Mouse (Mus musculus): ENCODE measurements around the gene Slc12a3. TPM values are rescaled to one million over a fixed set of nuclear protein-coding genes. Genes with fewer than 3 reads are reported as not detected.
"Not testable (repeated sequence)": the region's sequence is repeated elsewhere in the genome, so short reads cannot be mapped to it uniquely, and the experiment has no call there.

Slc12a3 gene
- polyA plus RNA-seq, 1 experiment from 2014 or later: 0.14 TPM

DNA sequence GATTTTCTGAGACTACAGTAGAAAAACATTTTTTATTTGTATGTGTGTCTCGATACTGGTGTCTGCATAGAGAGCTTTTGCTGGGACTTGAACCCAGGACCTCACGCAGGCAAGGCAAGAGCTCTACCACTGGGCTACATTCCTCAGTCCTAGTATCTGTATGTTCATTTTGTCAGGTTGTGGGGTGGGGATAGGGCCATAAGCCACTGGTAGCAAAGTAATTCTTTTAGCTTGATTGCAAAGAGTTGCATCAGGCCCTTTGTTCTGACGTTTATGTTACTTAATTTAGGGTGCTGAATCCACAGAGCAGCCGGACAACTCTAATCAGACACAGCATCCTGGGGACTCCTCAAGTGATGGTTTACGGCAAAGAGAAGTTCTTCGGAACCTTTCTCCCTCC is 61.4 kb downstream of the Slc12a3 start:
- no peak overlapping the region for H3K4me3 ChIP-seq
- H3K27ac ChIP-seq: no peak overlapping the region
- no peaks in the 10 kb centered on the region for H3K27me3 ChIP-seq
- no peak overlapping the region for H3K4me2 ChIP-seq
- H3K9me3 ChIP-seq: no peaks in the 10 kb centered on the region
- WGBS: 92% methylated on average over 6 of the region's 6 CpGs
- peaks cover 7% of the 10 kb centered on the region for H3K4me1 ChIP-seq
- H3K9ac ChIP-seq: no peak overlapping the region
- peaks cover 57% of the 10 kb centered on the region for H3K36me3 ChIP-seq
- ATAC-seq (ENCODE audit: insufficient number of reproducible peaks, insufficient read depth, low FRiP score, low TSS enrichment, low read depth): no peak

- H3K4me3 ChIP-seq: no peak overlapping the region
- no peak overlapping the region for H3K4me2 ChIP-seq
- 0 out of 2 replicates have a peak, but pooled peaks cover 3% of the 10 kb centered on the region for H3K4me1 ChIP-seq
- ATAC-seq (ENCODE audit: insufficient number of reproducible peaks, insufficient read depth, low FRiP score, low TSS enrichment, low read depth): no peak
- no peak overlapping the region for H3K9ac ChIP-seq
- no peak overlapping the region for H3K27ac ChIP-seq
- H3K9me3 ChIP-seq: no peaks in the 10 kb centered on the region
- WGBS: 93% methylated on average over 8 of the region's 8 CpGs
- H3K36me3 ChIP-seq: peaks cover 61% of the 10 kb centered on the region
- no peaks in the 10 kb centered on the region for H3K27me3 ChIP-seq
Measured at GRCm38 (mm10) chr8:94390910-94391309, 61.9 kb downstream of the Slc12a3 start.

DNA sequence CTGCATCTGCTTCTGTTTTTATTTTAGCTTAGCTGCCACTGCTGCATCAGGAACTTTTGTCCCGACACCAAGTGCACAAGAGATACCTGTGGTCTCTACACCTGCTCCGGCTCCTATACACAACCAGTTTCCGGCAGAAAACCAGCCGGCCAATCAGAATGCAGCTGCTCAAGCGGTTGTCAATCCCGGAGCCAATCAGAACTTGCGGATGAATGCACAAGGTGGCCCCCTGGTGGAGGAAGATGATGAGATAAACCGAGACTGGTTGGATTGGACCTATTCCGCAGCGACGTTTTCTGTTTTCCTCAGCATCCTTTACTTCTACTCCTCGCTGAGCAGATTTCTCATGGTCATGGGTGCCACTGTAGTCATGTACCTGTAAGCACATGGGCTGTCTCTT is 63.1 kb downstream of the Slc12a3 start:
- Histone ChIP-seq H3K9me3 (no peaks in the 10 kb centered on the region), H3K27ac (no peak overlapping the region), H3K9ac (no peak overlapping the region), H3K4me2 (no peak overlapping the region), H3K36me3 (peaks cover 65% of the 10 kb centered on the region), H3K4me3 (no peak overlapping the region), H3K27me3 (no peaks in the 10 kb centered on the region), H3K4me1 (0 out of 2 replicates have a peak, but pooled peaks cover 3% of the 10 kb centered on the region)
- no peak for ATAC-seq (ENCODE audit: insufficient number of reproducible peaks, insufficient read depth, low FRiP score, low TSS enrichment, low read depth)
- 77% methylated on average over 12 of the region's 12 CpGs for WGBS

GRCm38 (mm10) chr8:94392648-94393047 is 63.6 kb downstream of the Slc12a3 start:
- H3K9me3 ChIP-seq: no peaks in the 10 kb centered on the region
- no peak overlapping the region for H3K27ac ChIP-seq
- H3K27me3 ChIP-seq: no peaks in the 10 kb centered on the region
- H3K36me3 ChIP-seq: peaks cover 65% of the 10 kb centered on the region
- 84% methylated on average over 6 of the region's 6 CpGs for WGBS
- H3K9ac ChIP-seq: no peak overlapping the region
- no peak for ATAC-seq (ENCODE audit: insufficient number of reproducible peaks, insufficient read depth, low FRiP score, low TSS enrichment, low read depth)
- H3K4me1 ChIP-seq: 0 out of 2 replicates have a peak, but pooled peaks cover 3% of the 10 kb centered on the region
- H3K4me2 ChIP-seq: no peak overlapping the region
- H3K4me3 ChIP-seq: no peak overlapping the region

- H3K4me1 ChIP-seq: no peaks in the 10 kb centered on the region
- no peaks in the 10 kb centered on the region for H3K27me3 ChIP-seq
- H3K4me3 ChIP-seq: no peak overlapping the region
- no peak overlapping the region for H3K9ac ChIP-seq
- H3K9me3 ChIP-seq: no peaks in the 10 kb centered on the region
- peaks cover 49% of the 10 kb centered on the region for H3K36me3 ChIP-seq
- no peak overlapping the region for H3K27ac ChIP-seq
- WGBS: 85% methylated on average over 6 of the region's 6 CpGs
- no peak for ATAC-seq (ENCODE audit: insufficient number of reproducible peaks, insufficient read depth, low FRiP score, low TSS enrichment, low read depth)
- H3K4me2 ChIP-seq: no peak overlapping the region
Measured at GRCm38 (mm10) chr8:94395851-94396540, 67.0 kb downstream of the Slc12a3 start.

DNA sequence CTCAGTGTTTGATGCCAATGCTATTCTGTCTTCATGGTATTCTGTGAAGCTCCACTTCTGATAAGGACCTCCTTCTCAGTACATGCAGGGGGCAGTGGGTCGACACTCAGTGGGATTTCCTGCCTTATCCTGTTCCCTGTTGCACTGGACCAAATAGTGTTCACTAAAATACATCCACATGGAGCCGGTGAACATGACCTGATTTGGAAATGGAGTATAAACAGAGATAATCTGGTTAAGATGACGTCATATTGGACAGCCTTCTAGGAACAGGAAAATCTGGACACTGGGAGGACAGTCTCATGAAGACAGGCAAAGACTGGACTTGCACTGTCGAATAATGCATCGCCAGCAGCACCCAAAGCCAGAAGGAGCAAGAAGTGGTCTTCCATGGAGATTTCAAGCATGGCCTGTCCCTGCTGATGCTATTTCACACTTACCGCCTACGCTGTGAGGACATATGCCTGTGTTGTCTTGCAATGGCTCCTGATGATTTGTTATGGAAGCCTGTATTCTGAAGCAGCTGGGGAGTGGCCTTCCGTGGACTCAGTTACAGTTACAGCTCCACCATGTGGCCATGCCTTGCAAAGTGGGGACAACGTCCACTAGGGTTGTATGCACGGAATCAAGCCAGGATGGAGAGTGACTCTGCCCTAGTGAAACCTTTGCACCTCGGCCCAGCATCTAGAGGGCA is 68.1 kb downstream of the Slc12a3 start:
- no peak overlapping the region for H3K4me2 ChIP-seq
- H3K4me1 ChIP-seq: no peaks in the 10 kb centered on the region
- H3K9ac ChIP-seq: no peak overlapping the region
- no peaks in the 10 kb centered on the region for H3K9me3 ChIP-seq
- WGBS: 64% methylated on average over 11 of the region's 11 CpGs
- no peaks in the 10 kb centered on the region for H3K27me3 ChIP-seq
- peaks cover 38% of the 10 kb centered on the region for H3K36me3 ChIP-seq
- H3K4me3 ChIP-seq: no peak overlapping the region
- ATAC-seq (ENCODE audit: insufficient number of reproducible peaks, insufficient read depth, low FRiP score, low TSS enrichment, low read depth): no peak
- H3K27ac ChIP-seq: no peak overlapping the region

DNA sequence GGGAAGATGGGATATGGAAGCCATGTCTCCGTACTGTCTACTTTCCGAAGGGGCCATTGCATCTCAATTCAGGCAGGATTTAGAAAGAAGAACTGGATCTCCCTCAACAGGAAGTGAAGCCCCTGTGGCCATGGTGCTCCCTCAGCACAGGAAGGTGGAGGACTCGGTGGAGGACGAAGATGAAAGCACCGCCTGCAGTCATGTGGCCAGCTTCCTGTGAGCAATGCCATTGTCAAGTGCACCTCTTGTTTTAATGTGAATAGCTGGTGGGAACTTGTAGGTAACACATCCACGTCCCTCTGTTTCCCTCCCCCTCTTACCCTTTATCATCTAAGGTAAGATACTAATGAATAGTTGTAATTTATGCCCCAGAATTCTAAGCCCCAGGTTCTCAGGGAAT is 69.6 kb downstream of the Slc12a3 start:
- H3K4me2 ChIP-seq: no peak overlapping the region
- H3K36me3 ChIP-seq: peaks cover 28% of the 10 kb centered on the region
- H3K4me1 ChIP-seq: no peaks in the 10 kb centered on the region
- no peaks in the 10 kb centered on the region for H3K27me3 ChIP-seq
- no peak for ATAC-seq (ENCODE audit: insufficient number of reproducible peaks, insufficient read depth, low FRiP score, low TSS enrichment, low read depth)
- no peak overlapping the region for H3K27ac ChIP-seq
- no peak overlapping the region for H3K4me3 ChIP-seq
- no peak overlapping the region for H3K9ac ChIP-seq
- H3K9me3 ChIP-seq: no peaks in the 10 kb centered on the region
- WGBS: 80% methylated on average over 6 of the region's 6 CpGs

- no peak overlapping the region for H3K9ac ChIP-seq
- H3K36me3 ChIP-seq: peaks cover 20% of the 10 kb centered on the region
- 76% methylated on average over 3 of the region's 3 CpGs for whole genome bisulfite sequencing
- H3K4me2 ChIP-seq: no peak overlapping the region
- no peaks in the 10 kb centered on the region for H3K9me3 ChIP-seq
- H3K4me1 ChIP-seq: no peaks in the 10 kb centered on the region
- H3K27me3 ChIP-seq: no peaks in the 10 kb centered on the region
- H3K27ac ChIP-seq: no peak overlapping the region
- ATAC-seq (ENCODE audit: insufficient number of reproducible peaks, insufficient read depth, low FRiP score, low TSS enrichment, low read depth): no peak
- no peak overlapping the region for H3K4me3 ChIP-seq
Measured at GRCm38 (mm10) chr8:94399361-94399953, 70.5 kb downstream of the Slc12a3 start.

DNA sequence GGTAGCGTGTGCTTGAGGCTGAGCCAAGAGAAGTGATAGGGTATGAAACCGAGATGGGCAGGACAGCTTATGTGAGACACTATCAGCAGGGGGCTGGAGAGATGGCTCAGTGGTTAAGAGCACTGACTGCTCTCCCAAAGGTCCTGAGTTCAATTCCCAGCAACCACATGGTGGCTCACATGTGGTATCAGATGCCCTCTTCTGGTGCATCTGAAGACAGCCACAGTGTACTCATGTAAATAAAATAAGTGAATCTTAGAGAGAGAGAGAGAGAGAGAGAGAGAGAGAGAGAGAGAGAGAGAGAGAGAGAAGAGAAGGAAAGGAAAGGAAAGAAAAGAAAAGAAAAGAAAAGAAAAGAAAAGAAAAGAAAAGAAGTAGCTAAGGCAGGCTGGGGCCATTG is 71.0 kb downstream of the Slc12a3 start:
- not testable (repeated sequence) for H3K9ac ChIP-seq; H3K9me3 ChIP-seq; H3K4me2 ChIP-seq; H3K4me3 ChIP-seq; ATAC-seq (ENCODE audit: insufficient number of reproducible peaks, insufficient read depth, low FRiP score, low TSS enrichment, low read depth); H3K27ac ChIP-seq; H3K27me3 ChIP-seq; H3K4me1 ChIP-seq
- peaks cover 15% of the 10 kb centered on the region for H3K36me3 ChIP-seq
- 92% methylated on average over 2 of the region's 2 CpGs for WGBS

DNA sequence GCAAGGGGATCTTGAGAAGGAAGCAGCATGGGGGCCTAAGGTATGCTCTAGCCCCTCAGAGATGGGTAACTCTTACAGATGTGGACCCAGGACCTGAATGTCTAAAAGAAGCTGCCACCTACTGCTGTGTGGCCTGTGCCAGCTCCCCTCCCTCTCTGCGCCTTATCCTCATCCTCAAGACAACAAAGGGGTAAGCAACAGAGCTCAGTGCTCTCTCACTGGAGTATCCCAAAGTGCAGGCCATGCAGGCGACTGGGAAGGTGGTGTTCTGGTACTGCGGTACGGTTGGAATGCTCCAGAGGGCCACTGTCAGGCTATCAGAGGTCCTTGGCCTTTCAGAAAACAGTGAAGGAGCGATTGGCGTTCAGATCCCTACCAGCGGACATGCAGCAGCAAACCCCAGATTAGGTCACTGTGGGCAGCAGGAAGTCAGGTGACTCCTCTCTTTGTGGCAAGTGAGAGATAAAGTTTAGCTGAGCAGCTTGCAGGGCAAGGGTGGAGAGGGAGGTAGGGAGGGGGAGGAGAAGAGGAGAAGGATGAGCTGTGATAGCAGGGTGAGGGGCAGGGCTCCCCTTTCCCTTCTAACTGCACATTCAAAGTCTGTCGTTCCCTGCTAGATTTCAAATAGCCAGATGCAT is 79.6 kb downstream of the Slc12a3 start:
- WGBS: 66% methylated on average over 8 of the region's 8 CpGs
- H3K4me2 ChIP-seq: no peak overlapping the region
- no peak overlapping the region for H3K9ac ChIP-seq
- H3K27ac ChIP-seq: no peak overlapping the region
- no peaks in the 10 kb centered on the region for H3K36me3 ChIP-seq
- no peak for ATAC-seq (ENCODE audit: insufficient number of reproducible peaks, insufficient read depth, low FRiP score, low TSS enrichment, low read depth)
- H3K4me3 ChIP-seq: no peak overlapping the region
- no peaks in the 10 kb centered on the region for H3K27me3 ChIP-seq
- no peaks in the 10 kb centered on the region for H3K4me1 ChIP-seq
- H3K9me3 ChIP-seq: no peaks in the 10 kb centered on the region

GRCm38 (mm10) chr8:94409523-94409922 is 80.5 kb downstream of the Slc12a3 start:
- no peaks in the 10 kb centered on the region for H3K27me3 ChIP-seq
- H3K4me2 ChIP-seq: no peak overlapping the region
- H3K36me3 ChIP-seq: no peaks in the 10 kb centered on the region
- 87% methylated on average over 7 of the region's 7 CpGs for WGBS
- no peak overlapping the region for H3K9ac ChIP-seq
- no peak overlapping the region for H3K27ac ChIP-seq
- H3K9me3 ChIP-seq: no peaks in the 10 kb centered on the region
- no peak overlapping the region for H3K4me3 ChIP-seq
- H3K4me1 ChIP-seq: no peaks in the 10 kb centered on the region
- no peak for ATAC-seq (ENCODE audit: insufficient number of reproducible peaks, insufficient read depth, low FRiP score, low TSS enrichment, low read depth)
